Mouse (Mus musculus) neural tube, embryonic 15.5 days (tissue): ENCODE results near the gene Pmis2. TPM values are rescaled to one million over a fixed set of nuclear protein-coding genes. Genes with fewer than 3 reads are reported as not detected.

Source experiments
- ATAC-seq: fragments of 200-750 bp; cut with Nextera tagmentation; 2 replicates; pipeline ENCODE4 v1.8.0; 2017; ENCODE audit warnings: mild to moderate bottlenecking, moderate TSS enrichment, moderate library complexity; ENCODE audit not compliant: low FRiP score
- H3K27ac ChIP-seq: fragments of 300-500 bp; sonication (generic); replicated peaks from 2 replicates; pipeline ENCODE4 v1.5.1; 2015; ENCODE audit warnings: mild to moderate bottlenecking, inconsistent platforms
- H3K27me3 ChIP-seq: fragments of 300-500 bp; sonication (generic); replicated peaks from 2 replicates; pipeline ENCODE4 v1.6.1; 2015; ENCODE audit warnings: inconsistent platforms
- H3K36me3 ChIP-seq: fragments of 300-500 bp; sonication (generic); 2 replicates; pipeline ENCODE4 v1.6.1; 2015; ENCODE audit warnings: inconsistent platforms
- H3K4me1 ChIP-seq: fragments of 300-500 bp; sonication (generic); 2 replicates; pipeline ENCODE4 v1.6.1; 2015; ENCODE audit warnings: inconsistent platforms
- H3K4me2 ChIP-seq: fragments of 300-500 bp; sonication (generic); 2 replicates; pipeline ENCODE4 v1.6.1; 2015; ENCODE audit warnings: inconsistent platforms, mild to moderate bottlenecking, moderate library complexity
- H3K4me3 ChIP-seq: fragments of 300-500 bp; sonication (generic); replicated peaks from 2 replicates; pipeline ENCODE4 v1.5.1; 2015; ENCODE audit warnings: mild to moderate bottlenecking, inconsistent platforms
- H3K9ac ChIP-seq: fragments of 300-500 bp; sonication (generic); replicated peaks from 2 replicates; pipeline ENCODE4 v1.6.1; 2015; ENCODE audit warnings: mild to moderate bottlenecking, inconsistent platforms
- H3K9me3 ChIP-seq: fragments of 300-500 bp; sonication (generic); replicated peaks from 2 replicates; pipeline ENCODE4 v1.6.1; 2016; ENCODE audit warnings: inconsistent platforms
- WGBS: fragments of 180-500 bp; shearing (Covaris S2); methylation state at CpG from one replicate; pipeline ENCODE4 v1.1.7; 2015; ENCODE audit warnings: mixed read lengths; 5-methylcytosine and 5-hydroxymethylcytosine counted together
- polyA plus RNA-seq: library from polyadenylated mRNA; unstranded; fragments of >200 nt; fragmentation: Nextera tagmentation; extraction: Ambion mirVana; gene quantifications from 2 replicates; pipeline ENCODE4 v1.2.1, GENCODE M21; 2015

Pmis2 gene
- polyA plus RNA-seq, 1 experiment from 2014 or later: not detected

DNA sequence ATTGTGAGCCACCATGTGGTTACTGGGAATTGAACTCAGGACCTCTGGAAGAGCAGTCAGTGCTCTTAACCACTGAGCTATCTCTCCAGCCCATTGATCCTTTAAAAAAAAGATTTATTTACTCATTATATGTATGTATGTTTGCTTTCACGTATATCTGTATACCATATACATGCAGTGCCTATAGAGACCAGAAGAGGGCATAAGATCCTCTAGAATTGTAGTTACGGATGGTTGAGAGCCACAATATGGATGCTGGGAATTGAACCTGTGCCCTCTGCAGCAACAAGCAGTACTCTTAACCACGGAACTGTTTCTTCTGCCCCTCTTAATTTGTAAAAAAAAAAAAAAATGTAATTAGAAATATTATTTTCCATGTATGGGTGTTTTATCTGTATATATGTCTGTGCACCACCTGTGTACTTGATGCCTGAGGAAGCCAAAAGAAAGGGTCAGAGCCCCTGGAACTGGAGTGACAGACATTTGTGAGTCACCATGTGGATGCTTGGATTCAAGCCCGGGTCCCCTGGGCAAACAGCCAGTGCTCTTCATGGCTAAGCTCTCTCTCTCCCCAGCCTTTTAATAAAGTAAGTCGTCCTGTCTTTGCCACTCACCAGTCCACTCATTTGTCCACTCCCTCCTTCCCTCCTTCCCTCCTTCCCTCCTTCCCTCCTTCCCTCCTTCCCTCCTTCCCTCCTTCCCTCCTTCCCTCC, 7.0 kb upstream of the Pmis2 start:
- Histone ChIP-seq H3K4me1 (no peaks in the 10 kb centered on the region), H3K4me2 (no peak overlapping the region), H3K27me3 (peaks cover 7% of the 10 kb centered on the region; the same call in 1 of the 2 replicates), H3K27ac (no peak overlapping the region), H3K9ac (no peak overlapping the region), H3K9me3 (no peaks in the 10 kb centered on the region), H3K4me3 (no peak overlapping the region), H3K36me3 (no peaks in the 10 kb centered on the region)
- ATAC-seq: no peak
- WGBS: 62% methylated on average over 5 of the region's 5 CpGs

DNA sequence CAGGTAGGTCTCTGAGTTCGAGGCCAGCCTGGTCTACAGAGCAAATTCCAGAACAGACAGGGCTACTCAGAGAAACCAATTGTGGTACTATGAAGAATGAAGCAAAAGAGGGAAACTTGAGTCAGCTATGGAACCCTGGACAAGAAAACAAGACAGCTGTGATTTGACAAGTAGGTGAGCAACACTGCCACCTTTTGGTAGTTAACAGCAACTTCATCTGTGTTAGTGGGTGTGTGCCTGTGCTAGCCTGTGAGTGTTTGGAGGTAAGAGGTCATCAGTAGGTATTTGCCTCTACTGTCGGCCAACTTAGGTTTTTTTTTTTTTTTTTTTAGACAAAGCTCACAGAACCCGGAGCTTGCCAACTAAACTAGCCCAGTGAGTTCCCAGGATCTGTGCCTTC, 2.2 kb downstream of the Pmis2 start:
- H3K27me3 ChIP-seq: peaks cover 7% of the 10 kb centered on the region; the same call in 1 of the 2 replicates
- peaks cover 11% of the 10 kb centered on the region for H3K4me1 ChIP-seq
- 39% methylated on average over 3 of the region's 3 CpGs for WGBS
- ATAC-seq: no peak
- no peak overlapping the region for H3K4me3 ChIP-seq
- no peak overlapping the region for H3K27ac ChIP-seq
- no peaks in the 10 kb centered on the region for H3K9me3 ChIP-seq
- no peaks in the 10 kb centered on the region for H3K36me3 ChIP-seq
- H3K4me2 ChIP-seq: no peak overlapping the region
- H3K9ac ChIP-seq: no peak overlapping the region

DNA sequence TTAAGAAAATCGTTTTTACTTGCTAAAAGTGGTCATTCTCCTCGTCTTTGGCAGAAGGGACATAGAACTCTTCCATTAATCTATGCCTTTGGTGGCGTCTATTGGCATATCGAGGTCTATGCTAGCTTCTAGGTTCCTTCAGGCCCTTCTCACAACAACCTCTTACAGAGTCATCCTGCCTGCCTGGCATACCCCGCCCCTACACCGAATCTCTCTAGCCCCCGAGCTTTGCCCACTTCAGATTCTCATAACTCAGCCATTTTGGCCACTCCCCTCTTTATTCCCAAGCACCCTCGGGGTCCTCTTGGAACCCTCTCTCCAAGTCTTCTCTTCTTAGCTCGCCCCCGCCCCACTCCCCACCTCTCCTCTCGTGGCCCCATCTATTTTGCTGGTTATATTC, 6.1 kb downstream of the Pmis2 start:
- H3K4me3 ChIP-seq: peak overlapping the region; percentile 62
- H3K9me3 ChIP-seq: no peaks in the 10 kb centered on the region
- 2% methylated on average over 11 of the region's 11 CpGs for WGBS
- peak overlapping the region; percentile 62 for H3K9ac ChIP-seq
- ATAC-seq: peak; percentile 79
- peaks cover 7% of the 10 kb centered on the region; the same call in 1 of the 2 replicates for H3K27me3 ChIP-seq
- H3K27ac ChIP-seq: peak overlapping the region; percentile 86
- H3K4me1 ChIP-seq: peaks cover 14% of the 10 kb centered on the region
- peaks cover 13% of the 10 kb centered on the region; the same call in 1 of the 2 replicates for H3K36me3 ChIP-seq
- peak overlapping the region; percentile 97 for H3K4me2 ChIP-seq

DNA sequence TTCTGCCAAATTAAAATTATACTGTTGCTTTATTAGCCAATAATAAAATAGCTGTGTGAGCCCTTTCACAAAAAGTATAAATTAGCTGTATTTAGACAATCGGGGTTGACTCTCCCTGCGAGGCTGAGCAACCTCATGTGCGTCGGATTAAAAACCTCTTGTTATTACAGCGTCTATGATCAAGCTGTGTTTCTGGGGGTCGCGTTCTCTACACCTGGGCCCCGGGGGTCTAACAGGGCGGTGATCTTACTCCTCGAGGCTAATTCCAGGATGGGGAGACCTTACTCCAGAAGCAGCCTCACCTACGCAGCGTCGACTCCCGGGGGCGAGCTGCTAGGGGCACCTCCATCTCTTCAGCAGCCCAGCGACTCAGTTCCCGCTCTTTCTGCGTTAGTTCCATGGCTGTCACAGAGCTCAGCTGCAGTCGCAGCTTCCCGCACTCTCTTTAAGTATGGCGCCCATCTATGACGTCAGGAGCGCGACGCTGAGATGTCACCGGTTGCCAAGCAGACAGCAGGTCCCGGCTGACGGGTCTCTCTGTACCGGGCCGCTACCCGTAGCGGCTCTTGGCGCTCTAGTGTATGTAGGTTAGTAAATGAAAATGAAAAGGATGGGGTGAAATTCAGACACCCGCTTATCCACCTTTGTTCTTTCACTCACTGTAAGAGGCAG, 6.7 kb downstream of the Pmis2 start, which contains the start of gene Haus5:
Haus5 (minus strand) TSS at position 466 of the 672 bp plus-strand sequence.
- ATAC-seq: peak; percentile 97

DNA sequence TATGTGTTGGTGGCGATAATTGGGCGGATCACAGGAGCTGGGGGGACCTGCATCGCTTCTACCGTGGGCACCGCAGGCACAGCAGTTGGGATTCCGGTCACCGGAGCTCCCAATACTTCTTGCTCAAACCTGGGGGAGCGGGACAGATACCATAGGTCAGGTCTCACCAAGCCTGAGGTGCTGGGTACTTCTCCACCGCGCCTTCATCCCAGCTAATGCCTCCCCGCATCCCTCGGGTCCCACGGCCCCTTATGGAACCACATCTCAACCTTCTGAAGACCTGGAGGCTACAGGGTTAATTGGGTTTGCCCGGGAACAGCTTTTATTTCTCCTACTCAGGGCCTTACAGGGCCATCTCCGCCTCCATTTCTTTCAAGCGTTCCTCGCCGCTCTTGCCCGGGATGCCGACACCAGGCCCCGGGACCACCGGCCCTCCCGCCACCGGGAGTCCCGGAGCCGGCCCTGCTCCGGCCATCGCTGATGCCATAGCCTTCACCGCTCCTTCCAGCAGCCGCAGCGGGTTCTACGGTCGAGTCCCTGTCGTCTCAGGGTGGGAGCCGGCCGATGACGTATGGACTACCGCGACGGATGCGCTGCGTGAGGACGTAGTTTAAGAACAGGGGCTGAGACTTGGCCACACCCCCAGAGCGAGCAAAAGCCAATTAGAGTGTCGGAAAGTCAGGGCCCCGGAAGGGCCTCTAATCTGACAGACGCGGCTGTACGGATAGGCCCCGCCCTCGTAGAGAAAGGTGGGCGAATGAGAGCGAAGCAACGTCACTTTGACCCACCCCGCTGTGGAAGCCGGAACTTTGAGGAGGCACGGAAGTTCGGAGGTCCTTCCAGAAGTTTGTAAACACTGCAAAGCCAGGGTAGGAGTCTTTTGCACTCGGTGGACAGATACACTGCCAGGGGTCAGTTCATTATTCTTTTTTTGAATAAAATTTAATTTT, 21.5 kb downstream of the Pmis2 start, which contains the start of gene Rbm42:
Rbm42 (minus strand) TSS at position 727 of the 950 bp plus-strand sequence.
- ATAC-seq: peak; percentile 100
- Histone ChIP-seq H3K27me3 (no peaks in the 10 kb centered on the region), H3K4me3 (peak within 1 kb of the TSS; percentile 99), H3K36me3 (peaks cover 44% of the 10 kb centered on the region), H3K27ac (peak within 1 kb of the TSS; percentile 83), H3K9me3 (no peaks in the 10 kb centered on the region), H3K4me2 (peak within 1 kb of the TSS; percentile 96), H3K9ac (peak within 1 kb of the TSS; percentile 100), H3K4me1 (peaks cover 19% of the 10 kb centered on the region)
- 2% methylated on average over 59 of the region's 59 CpGs for WGBS

More for the DNA sequence above, 6.7 kb downstream of the Pmis2 start, which contains the start of gene Haus5:
- Histone ChIP-seq H3K4me2 (peak within 1 kb of the TSS; percentile 97), H3K27ac (peak within 1 kb of the TSS; percentile 86), H3K4me3 (peak within 1 kb of the TSS; percentile 62), H3K27me3 (peaks cover 7% of the 10 kb centered on the region; the same call in 1 of the 2 replicates), H3K36me3 (peaks cover 20% of the 10 kb centered on the region), H3K9me3 (no peaks in the 10 kb centered on the region), H3K4me1 (peaks cover 14% of the 10 kb centered on the region), H3K9ac (peak within 1 kb of the TSS; percentile 62)
- WGBS: under 1% methylated on average over 34 of the region's 34 CpGs

DNA sequence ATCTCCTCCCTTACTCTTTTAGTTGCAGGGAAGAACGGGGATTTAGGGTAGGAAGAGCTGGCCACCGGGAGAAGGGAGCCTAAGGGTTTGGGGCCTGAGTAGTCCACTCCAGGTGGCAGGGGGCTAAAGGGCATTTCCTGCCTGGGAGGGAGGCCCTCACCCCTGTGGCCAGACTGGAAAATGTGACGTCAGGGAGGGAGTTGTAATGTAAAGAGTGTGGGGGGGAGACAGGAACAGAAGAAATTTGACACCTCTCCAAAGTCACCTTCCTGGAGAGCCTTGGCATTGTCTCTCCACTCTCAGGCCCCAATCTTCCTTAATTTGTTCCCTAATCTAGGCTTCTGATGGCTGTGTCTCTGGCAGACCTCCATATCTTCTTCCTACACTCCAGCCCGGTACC, 32.3 kb downstream of the Pmis2 start:
- Histone ChIP-seq H3K9ac (no peak overlapping the region), H3K4me1 (peaks cover 4% of the 10 kb centered on the region), H3K4me2 (no peak overlapping the region), H3K4me3 (no peak overlapping the region), H3K36me3 (peaks cover 44% of the 10 kb centered on the region), H3K9me3 (no peaks in the 10 kb centered on the region), H3K27me3 (peaks cover 32% of the 10 kb centered on the region), H3K27ac (no peak overlapping the region)
- WGBS: 25% methylated on average over 4 of the region's 4 CpGs
- ATAC-seq: no peak

DNA sequence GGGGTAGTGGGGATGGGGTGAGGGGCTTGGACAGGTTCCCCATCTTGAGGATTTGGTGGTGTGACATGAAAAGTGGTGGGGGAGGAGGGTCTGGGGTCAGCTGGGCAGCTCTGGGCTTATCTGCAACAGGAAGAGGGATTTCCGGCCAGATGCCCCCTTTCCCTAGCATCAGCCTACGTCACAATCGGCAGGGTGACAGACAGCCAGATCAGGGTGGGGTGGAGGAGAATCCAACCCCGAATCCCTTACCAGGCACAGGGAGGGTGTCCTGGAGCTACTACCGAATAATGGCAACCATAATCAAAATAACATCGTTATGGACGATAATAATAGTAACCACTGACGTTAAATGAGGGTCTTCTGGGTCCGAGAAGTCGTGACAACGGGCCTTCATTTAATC, 35.0 kb downstream of the Pmis2 start:
- H3K9ac ChIP-seq: no peak overlapping the region
- no peak overlapping the region for H3K4me3 ChIP-seq
- WGBS: 33% methylated on average over 11 of the region's 11 CpGs
- peaks cover 18% of the 10 kb centered on the region for H3K36me3 ChIP-seq
- H3K27ac ChIP-seq: no peak overlapping the region
- H3K4me2 ChIP-seq: no peak overlapping the region
- peaks cover 4% of the 10 kb centered on the region for H3K4me1 ChIP-seq
- ATAC-seq: no peak
- H3K9me3 ChIP-seq: no peaks in the 10 kb centered on the region
- peaks cover 57% of the 10 kb centered on the region for H3K27me3 ChIP-seq

DNA sequence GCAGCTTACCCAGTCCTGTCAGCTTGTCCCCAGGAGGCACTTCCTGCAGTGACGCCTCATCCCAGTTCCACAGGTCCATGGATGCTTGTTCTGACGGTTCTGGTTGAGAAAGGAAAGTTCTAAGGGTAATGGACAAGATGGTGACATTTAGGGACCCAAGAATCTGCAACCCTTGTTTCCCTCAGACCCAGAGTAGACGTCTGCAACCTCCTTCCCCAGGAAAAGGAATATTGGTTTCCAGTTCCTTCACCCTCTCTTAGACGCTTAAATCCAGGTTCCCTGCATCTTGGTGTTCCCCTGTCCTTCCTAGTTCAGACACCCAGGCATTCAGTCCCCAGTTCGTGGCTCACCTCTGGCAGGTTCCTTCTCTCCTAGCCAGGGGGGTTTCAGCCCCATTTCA, 35.7 kb downstream of the Pmis2 start, which contains the start of gene Etv2:
Etv2 (minus strand) TSS at position 101 of the 400 bp plus-strand sequence.
- peak within 1 kb of the TSS; percentile 36 for H3K4me2 ChIP-seq
- H3K27ac ChIP-seq: no peak within 1 kb of the TSS
- 7% methylated on average over 5 of the region's 5 CpGs for WGBS
- peaks cover 61% of the 10 kb centered on the region for H3K27me3 ChIP-seq
- peaks cover 12% of the 10 kb centered on the region for H3K36me3 ChIP-seq
- ATAC-seq: no peak
- H3K9me3 ChIP-seq: no peaks in the 10 kb centered on the region
- no peak within 1 kb of the TSS for H3K9ac ChIP-seq
- peaks cover 4% of the 10 kb centered on the region for H3K4me1 ChIP-seq
- H3K4me3 ChIP-seq: peak within 1 kb of the TSS; percentile 20

DNA sequence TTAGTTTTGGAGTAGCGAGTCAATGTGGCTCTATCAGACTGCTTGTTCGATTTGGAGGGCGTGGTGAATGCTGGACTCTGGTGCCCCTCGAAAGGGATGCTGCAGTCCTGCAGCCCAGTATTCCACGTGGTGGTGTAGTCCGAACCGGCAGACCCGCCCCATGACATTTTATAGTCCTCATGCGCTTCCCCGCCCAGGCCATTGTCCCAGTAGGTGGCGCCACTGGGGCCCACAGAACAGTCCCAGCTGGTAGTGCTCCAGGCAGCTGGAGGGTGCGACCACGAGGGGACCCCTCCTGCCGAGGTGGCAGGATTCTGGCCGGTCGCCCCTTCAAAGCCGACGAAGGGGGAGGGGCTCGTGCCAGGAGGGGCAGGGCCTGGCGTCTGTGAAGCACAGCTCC, 36.8 kb downstream of the Pmis2 start:
- H3K27ac ChIP-seq: no peak overlapping the region
- H3K4me1 ChIP-seq: peaks cover 4% of the 10 kb centered on the region
- peak overlapping the region; percentile 36 for H3K4me2 ChIP-seq
- peak; percentile 31; the same call in 1 of the 2 replicates for ATAC-seq
- H3K36me3 ChIP-seq: 0 out of 2 replicates have a peak, but pooled peaks cover under 1% of the 10 kb centered on the region
- peak overlapping the region; percentile 20 for H3K4me3 ChIP-seq
- no peak overlapping the region for H3K9ac ChIP-seq
- WGBS: under 1% methylated on average over 20 of the region's 20 CpGs
- no peaks in the 10 kb centered on the region for H3K9me3 ChIP-seq
- peaks cover 71% of the 10 kb centered on the region for H3K27me3 ChIP-seq

DNA sequence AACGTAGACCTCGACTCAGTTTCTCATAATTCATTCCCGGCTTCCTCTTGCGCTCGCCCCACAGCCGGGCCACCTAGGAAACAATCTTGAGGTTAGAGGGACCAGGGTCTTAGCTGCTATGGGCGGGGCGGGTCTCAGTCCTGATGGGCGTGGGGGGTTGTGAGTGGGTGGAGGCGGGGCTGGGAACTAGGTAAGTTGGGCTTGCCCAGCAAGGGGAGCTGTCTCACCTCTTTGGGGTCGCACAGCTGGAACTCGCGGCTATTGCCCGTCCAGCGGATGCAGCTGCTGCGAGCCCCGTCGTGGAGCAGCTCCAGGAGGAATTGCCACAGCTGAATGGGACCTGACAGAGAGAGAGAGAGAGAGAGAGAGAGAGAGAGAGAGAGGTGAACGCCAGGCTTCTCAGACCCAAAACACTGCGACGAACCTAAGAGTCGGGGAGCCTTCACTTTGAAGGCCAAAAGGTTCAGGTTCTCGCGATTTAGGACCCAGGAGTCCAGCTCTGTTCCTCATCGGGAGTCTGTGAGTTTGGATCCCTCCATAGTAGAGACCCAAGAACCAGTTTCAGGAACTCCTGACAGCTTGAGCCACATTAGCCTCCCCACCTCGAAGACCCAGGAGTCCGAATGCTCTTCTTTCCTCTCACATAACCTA, 37.5 kb downstream of the Pmis2 start:
- 3% methylated on average over 27 of the region's 27 CpGs for WGBS
- Histone ChIP-seq H3K4me2 (no peak overlapping the region), H3K27ac (no peak overlapping the region), H3K9me3 (no peaks in the 10 kb centered on the region), H3K4me3 (no peak overlapping the region), H3K9ac (no peak overlapping the region), H3K27me3 (peaks cover 75% of the 10 kb centered on the region), H3K36me3 (no peaks in the 10 kb centered on the region), H3K4me1 (peaks cover 4% of the 10 kb centered on the region)
- no peak for ATAC-seq

DNA sequence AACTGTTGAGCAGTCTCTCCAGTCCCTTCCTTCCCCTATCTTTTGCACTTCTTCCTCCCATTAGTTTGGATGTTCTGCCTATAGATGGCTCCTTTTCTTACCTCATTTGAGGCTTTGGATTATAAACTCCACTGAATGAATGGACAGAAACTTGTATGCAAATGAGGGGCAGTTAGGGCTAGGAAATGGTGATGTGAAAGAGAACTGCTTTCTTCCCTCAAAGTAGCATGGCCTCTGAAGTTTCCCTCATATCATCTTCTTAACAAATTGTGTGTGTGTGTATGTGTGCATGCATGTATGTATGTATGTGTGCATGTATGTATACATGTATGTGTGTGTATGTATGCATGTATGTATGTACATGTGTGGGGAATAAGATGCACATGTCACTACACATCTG, 42.4 kb downstream of the Pmis2 start:
- ATAC-seq: no peak
- Histone ChIP-seq H3K27ac (no peak overlapping the region), H3K9me3 (no peaks in the 10 kb centered on the region), H3K4me2 (no peak overlapping the region), H3K36me3 (peaks cover 3% of the 10 kb centered on the region), H3K27me3 (peaks cover 50% of the 10 kb centered on the region), H3K9ac (no peak overlapping the region), H3K4me3 (no peak overlapping the region), H3K4me1 (peaks cover 13% of the 10 kb centered on the region)
